20 mouse cellular contexts compared by ENCODE assay signal in the genomic region with DNA sequence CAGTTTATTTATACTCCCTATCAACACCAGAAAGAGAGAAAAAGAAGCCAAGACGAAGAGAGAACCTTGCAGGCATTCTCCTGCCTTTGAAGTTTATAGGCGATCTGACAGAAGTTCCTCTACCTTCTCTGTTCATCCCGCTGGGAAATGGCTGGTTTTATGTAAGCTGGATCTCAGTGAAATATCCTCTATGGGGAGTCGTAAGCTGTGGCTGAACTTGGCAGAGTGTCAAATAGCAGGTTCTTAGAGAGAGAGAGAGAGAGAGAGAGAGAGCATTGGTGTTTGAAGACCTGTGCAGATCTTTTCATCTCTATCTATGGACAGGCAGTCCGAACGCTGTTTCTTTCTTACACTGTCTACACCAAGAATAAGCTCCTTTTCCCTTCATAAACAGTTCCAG. TPM values are rescaled to one million over a fixed set of nuclear protein-coding genes. Genes with fewer than 3 reads are reported as not detected.
A peak's percentile ranks its signal among the peaks of the same experiment; 100 is the strongest.
DNase-seq lines count a peak whose midpoint lies in the region; ATAC-seq and TF ChIP-seq lines count a peak whose summit lies in the region.
"Had no signal": no experiment of that assay in that cellular context is flagged by ENCODE, and none has a peak within 500 bp of the region (broad histone marks: within the 10 kb centered on the region; RNA-seq: fewer than 3 reads in every experiment).

No protein-coding gene starts in this region.

- no peak for DNase-seq in gastrocnemius, adult 2 months
- no peak for DNase-seq in gastrocnemius, postnatal 14 days
- DNase-seq in kidney, adult 2 months = peak; percentile 47
- DNase-seq in kidney, adult 9 months = no peak
- peak; percentile 65 for DNase-seq in brain, adult 2 months (ENCODE audit: low read depth, low spot score)
- DNase-seq in lung, postnatal 25 days (ENCODE audit: low spot score) = no peak
- no peak for DNase-seq in adrenal gland, adult 8-10 months
- DNase-seq: adrenal gland, postnatal 10 days; B cell, adult 2 months; cerebellum, adult 2 months; kidney, adult 18-20 months; liver, embryonic 13.5 days; right cerebral cortex, postnatal 25 days had no signal

- no peak for ATAC-seq in heart, embryonic 15.5 days (replicated peaks; ENCODE audit: insufficient number of reproducible peaks, insufficient read depth, low FRiP score, low read depth)
- ATAC-seq: forebrain, embryonic 13.5 days had no signal

- no peak overlapping the region for H3K9ac ChIP-seq in heart, embryonic 15.5 days
- H3K9ac ChIP-seq: forebrain, embryonic 13.5 days; hindbrain, embryonic 14.5 days; liver, embryonic 13.5 days; neural tube, embryonic 15.5 days had no signal

- H3K4me3 ChIP-seq in gastrocnemius, adult 2 months = no peak overlapping the region
- no peak overlapping the region for H3K4me3 ChIP-seq in kidney, adult 2 months (ENCODE audit: insufficient read depth, low read depth, low read length)
- H3K4me3 ChIP-seq in heart, embryonic 15.5 days = no peak overlapping the region
- H3K4me3 ChIP-seq: forebrain, embryonic 13.5 days; liver, embryonic 13.5 days; megakaryocyte, embryonic 14.5 days; myocyte; neural tube, embryonic 15.5 days had no signal

- 49% methylated on average over 6 of the region's 6 CpGs for WGBS in kidney, adult 2 months
- 35% methylated on average over 6 of the region's 6 CpGs for WGBS in heart, embryonic 15.5 days

- H3K9me3 ChIP-seq in heart, embryonic 15.5 days (replicated peaks) = no peaks in the 10 kb centered on the region
- H3K9me3 ChIP-seq: forebrain, embryonic 13.5 days; liver, embryonic 13.5 days; megakaryocyte, embryonic 14.5 days; neural tube, embryonic 15.5 days had no signal

- no peaks in the 10 kb centered on the region for H3K36me3 ChIP-seq in kidney, adult 2 months (ENCODE audit: control insufficient read depth, insufficient read depth, low read length)
- H3K36me3 ChIP-seq in heart, embryonic 15.5 days = no peaks in the 10 kb centered on the region
- H3K36me3 ChIP-seq: liver, embryonic 13.5 days; neural tube, embryonic 15.5 days had no signal

- H3K4me1 ChIP-seq in kidney, adult 2 months (ENCODE audit: control insufficient read depth, insufficient read depth, low read length) = peaks cover 40% of the 10 kb centered on the region
- H3K4me1 ChIP-seq in heart, embryonic 15.5 days (replicated peaks) = peaks cover 61% of the 10 kb centered on the region

- peak overlapping the region; percentile 71 for H3K27ac ChIP-seq in gastrocnemius, adult 2 months
- peak overlapping the region; percentile 70 for H3K27ac ChIP-seq in kidney, adult 2 months (ENCODE audit: insufficient read depth, low read depth, low read length)
- peak overlapping the region; percentile 95 for H3K27ac ChIP-seq in heart, embryonic 15.5 days
- H3K27ac ChIP-seq: forebrain, embryonic 13.5 days; hindbrain, embryonic 14.5 days; liver, embryonic 13.5 days; neural tube, embryonic 15.5 days; stomach, postnatal 0 days had no signal

- H3K4me2 ChIP-seq in heart, embryonic 15.5 days = peak overlapping the region; percentile 11; the same call in 1 of the 2 replicates
- H3K4me2 ChIP-seq: forebrain, embryonic 13.5 days; hindbrain, embryonic 14.5 days; liver, embryonic 13.5 days; neural tube, embryonic 15.5 days had no signal

- TF ChIP-seq CTCF in gastrocnemius, adult 2 months (IDR thresholded peaks at IDR 0.05) = no peak
- TF ChIP-seq CTCF in kidney, adult 2 months (conservative IDR thresholded peaks at IDR 0.05; ENCODE audit: insufficient read depth, insufficient read length, low read depth, low read length) = no peak

- TF ChIP-seq POLR2A in kidney, adult 2 months (IDR thresholded peaks at IDR 0.05; ENCODE audit: low read depth, low read length) = no peak

- no peaks in the 10 kb centered on the region for H3K27me3 ChIP-seq in kidney, adult 2 months (replicated peaks; ENCODE audit: control insufficient read depth, insufficient read depth, low read length)
- no peaks in the 10 kb centered on the region for H3K27me3 ChIP-seq in heart, embryonic 15.5 days
- H3K27me3 ChIP-seq: forebrain, embryonic 13.5 days; neural tube, embryonic 15.5 days had no signal

- intact Hi-C loops in gastrocnemius, adult 2 months (cut with DNase I) = loop anchor here (5.0 kb wide), 1 partner anchor 56 kb away; no protein-coding TSS in a partner anchor
- intact Hi-C loops in gastrocnemius, postnatal 14 days (cut with DNase I; ENCODE audit: low total_unique reads) = no loop called here

RNA-seq across cellular contexts. Expression of gene Ccdc141, which starts 2.9 kb away (rescaled TPM):
- total RNA-seq in gastrocnemius, adult 2 months (2021) = 1 to 10 TPM; 5.4 to 6.5 TPM
- total RNA-seq in gastrocnemius, postnatal 14 days (2021) = 10 to 100 TPM; 26.7 to 35.0 TPM
- 12.8 and 16.0 TPM in 2 replicates for polyA plus RNA-seq in kidney, adult 2 months (2012; rRNA removed)
- polyA plus RNA-seq in heart, embryonic 15.5 days (2015; fragmentation: Nextera tagmentation; extraction: Ambion mirVana) = 140 and 175 TPM in 2 replicates
- 1 to 10 TPM; 5.0 to 9.8 (median 9.3) TPM for total RNA-seq in adrenal gland, adult 8-10 months (2022)

Comparison
In these comparisons a context has a peak if more than half of its experiments do, and no peak if none do; other contexts are left out.
1. DNase-seq: peak in kidney, adult 2 months (single experiment) and brain, adult 2 months (single experiment); none in gastrocnemius, adult 2 months (single experiment), gastrocnemius, postnatal 14 days (single experiment), kidney, adult 9 months (single experiment), lung, postnatal 25 days (single experiment) and adrenal gland, adult 8-10 months (single experiment).
2. Peak in every context shown above with its lines, with median percentiles within 50 percentile points of each other: H3K27ac ChIP-seq.